Mouse (Mus musculus) stomach, embryonic 16.5 days (tissue): ENCODE results near the gene Gm42715. TPM values are rescaled to one million over a fixed set of nuclear protein-coding genes. Genes with fewer than 3 reads are reported as not detected.

Source experiments
- microRNA-seq: library from miRNA; unstranded; fragments of <30 nt; microRNA quantifications from one replicate; pipeline ENCODE4, GENCODE M21; 2016
- polyA plus RNA-seq: library from polyadenylated mRNA; unstranded; fragments of >200 nt; fragmentation: Nextera tagmentation; extraction: Ambion mirVana; gene quantifications from 2 replicates; pipeline ENCODE4 v1.2.1, GENCODE M21; 2015

The Gm42715 gene
- polyA plus RNA-seq, 1 experiment from 2014 or later: 12.3 TPM

Small RNA genes lying within 50 kb of the gene (microRNA-seq; reads per million reads assigned to microRNA genes)
- gene Gm47278 (not detected), gene Mir7060 (not detected)

Other genes starting within 250 kb of the Gm42715 start
- gene Sephs2, start 245.5 kb upstream of the Gm42715 start, polyA plus RNA-seq: 82.2 and 94.3 TPM in 2 replicates
- 3.1 and 4.0 TPM in 2 replicates for gene Itgal, start 223.3 kb upstream of the Gm42715 start, polyA plus RNA-seq
- 12.0 and 13.9 TPM in 2 replicates for gene Zfp768, start 174.0 kb upstream of the Gm42715 start, polyA plus RNA-seq
- gene Zfp747, start 143.5 kb upstream of the Gm42715 start, polyA plus RNA-seq: 9.6 and 11.1 TPM in 2 replicates
- gene 9130019O22Rik, start 132.4 kb upstream of the Gm42715 start, polyA plus RNA-seq: 6.2 and 6.7 TPM in 2 replicates
- 6.1 and 9.3 TPM in 2 replicates for gene E430018J23Rik, start 126.0 kb upstream of the Gm42715 start, polyA plus RNA-seq
- gene Zfp764, start 112.8 kb upstream of the Gm42715 start, polyA plus RNA-seq: 7.1 and 7.6 TPM in 2 replicates
- 21.5 and 24.4 TPM in 2 replicates for gene Zfp688, start 97.5 kb upstream of the Gm42715 start, polyA plus RNA-seq
- gene Zfp689, start 70.4 kb upstream of the Gm42715 start, polyA plus RNA-seq: 5.0 and 5.8 TPM in 2 replicates
- gene Prr14, start 60.0 kb upstream of the Gm42715 start, polyA plus RNA-seq: 35.9 and 37.8 TPM in 2 replicates
- 10.5 and 11.1 TPM in 2 replicates for gene Fbrs, start 40.4 kb upstream of the Gm42715 start, polyA plus RNA-seq
- gene Srcap, start 7.6 kb upstream of the Gm42715 start, polyA plus RNA-seq: 20.3 and 32.4 TPM in 2 replicates
- gene Tmem265, start 41.8 kb downstream of the Gm42715 start, polyA plus RNA-seq: 10.1 and 14.0 TPM in 2 replicates
- 37.6 and 44.1 TPM in 2 replicates for gene Phkg2, start 53.8 kb downstream of the Gm42715 start, polyA plus RNA-seq
- gene Ccdc189, start 69.0 kb downstream of the Gm42715 start, polyA plus RNA-seq: 6.3 and 8.1 TPM in 2 replicates
- gene Rnf40, start 69.2 kb downstream of the Gm42715 start, polyA plus RNA-seq: 41.6 and 41.7 TPM in 2 replicates
- gene Zfp629, start 96.2 kb downstream of the Gm42715 start, polyA plus RNA-seq: 10.4 and 10.9 TPM in 2 replicates
- 26.2 and 33.1 TPM in 2 replicates for gene Bcl7c, start 189.3 kb downstream of the Gm42715 start, polyA plus RNA-seq
- gene Ctf1, start 193.2 kb downstream of the Gm42715 start, polyA plus RNA-seq: 8.1 and 10.3 TPM in 2 replicates
- gene Ctf2, start 212.6 kb downstream of the Gm42715 start, polyA plus RNA-seq: 0.21 and 0.22 TPM in 2 replicates
- 2.8 and 3.2 TPM in 2 replicates for gene Fbxl19, start 225.0 kb downstream of the Gm42715 start, polyA plus RNA-seq